Mouse (Mus musculus) inflammation-experienced regulatory T-cells, adult 16 weeks (primary cell): Measurements from ENCODE around the gene Vmn1r180. TPM values are rescaled to one million over a fixed set of nuclear protein-coding genes. Genes with fewer than 3 reads are reported as not detected.

ENCODE experiments used
- polyA plus RNA-seq: library from polyadenylated mRNA; unstranded; fragments of 100-300 nt; shearing (Covaris generic); gene quantifications from one replicate; pipeline ENCODE4 v1.2.1, GENCODE M21; 2017

Vmn1r180 gene
- not detected for polyA plus RNA-seq

GRCm38 (mm10) chr7:23950332-23950731 lies at the start of gene Vmn1r180:
Gene Vmn1r180, plus strand, starts transcription at chr7:23950632.

GRCm38 (mm10) chr7:23926678-23927077 lies 23.8 kb upstream of the Vmn1r180 start, which contains the start of gene Vmn1r179:
Gene Vmn1r179, plus strand, starts transcription at chr7:23926978.

GRCm38 (mm10) chr7:23974315-23974714 lies 23.9 kb downstream of the Vmn1r180 start, which contains the start of gene Vmn1r181:
Gene Vmn1r181, plus strand, starts transcription at chr7:23974615.

GRCm38 (mm10) chr7:24001391-24001790 lies 51.0 kb downstream of the Vmn1r180 start, which contains the start of gene V1rd19:
Gene V1rd19, plus strand, starts transcription at chr7:24001691.

Other genes starting within 250 kb of the Vmn1r180 start
- not detected for gene Vmn1r173, start 249.9 kb upstream of the Vmn1r180 start, polyA plus RNA-seq
- gene Vmn1r174, start 198.4 kb upstream of the Vmn1r180 start, polyA plus RNA-seq = 0.05 TPM
- not detected for gene Vmn1r175, start 140.0 kb upstream of the Vmn1r180 start, polyA plus RNA-seq
- not detected for gene Vmn1r176, start 113.3 kb upstream of the Vmn1r180 start, polyA plus RNA-seq
- gene Vmn1r177, start 84.2 kb upstream of the Vmn1r180 start, polyA plus RNA-seq = not detected
- not detected for gene Vmn1r178, start 58.6 kb upstream of the Vmn1r180 start, polyA plus RNA-seq
- 0.10 TPM for gene Vmn1r179, start 23.7 kb upstream of the Vmn1r180 start, polyA plus RNA-seq
- gene Vmn1r181, start 24.0 kb downstream of the Vmn1r180 start, polyA plus RNA-seq = not detected
- not detected for gene V1rd19, start 51.1 kb downstream of the Vmn1r180 start, polyA plus RNA-seq
- gene Vmn1r183, start 102.6 kb downstream of the Vmn1r180 start, polyA plus RNA-seq = not detected
- gene Zfp180, start 131.3 kb downstream of the Vmn1r180 start, polyA plus RNA-seq = 42.0 TPM
- 1.4 TPM for gene Zfp112, start 161.7 kb downstream of the Vmn1r180 start, polyA plus RNA-seq
- 20.7 TPM for gene Zfp235, start 183.5 kb downstream of the Vmn1r180 start, polyA plus RNA-seq
- 1.9 TPM for gene Zfp114, start 224.4 kb downstream of the Vmn1r180 start, polyA plus RNA-seq